Mouse (Mus musculus): ENCODE measurements at regions not wholly inside any gene's neighbourhood (a gene's known extent, or its start where the extent isn't known, plus 50 kb on each side); places are given as distances from the start of the nearest gene placed in this dataset.

- no peak for TF ChIP-seq EP300 (IDR thresholded peaks at IDR 0.05; ENCODE audit: insufficient read depth, low read depth, low read length)
- no peak for TF ChIP-seq CTCF (IDR thresholded peaks at IDR 0.05; ENCODE audit: low read depth, low read length)
- TF ChIP-seq POLR2A (IDR thresholded peaks at IDR 0.05; ENCODE audit: insufficient read depth, low read length) = no peak
Measured at GRCm38 (mm10) chr4:142544736-142545135, 305.5 kb upstream of the Kazn start.
